Mouse (Mus musculus): ENCODE data around the gene Trappc3.

Trappc3 gene

GRCm38 (mm10) chr4:126251655-126252254 is 10.4 kb upstream of the Trappc3 start:
- DNase-seq (ENCODE audit: low read depth, low spot score), result peak; percentile 27

- no peak for DNase-seq (ENCODE audit: low read depth, low spot score)
Observed at GRCm38 (mm10) chr4:126252411-126253237, 9.5 kb upstream of the Trappc3 start.

- DNase-seq (ENCODE audit: low read depth, low spot score), result peak; percentile 66
Observed at GRCm38 (mm10) chr4:126253637-126254272, 8.4 kb upstream of the Trappc3 start.

GRCm38 (mm10) chr4:126254315-126255112 is 7.6 kb upstream of the Trappc3 start:
- no peak for DNase-seq (ENCODE audit: low read depth, low spot score)

- peak; percentile 57 for DNase-seq (ENCODE audit: low read depth, low spot score)
Observed at GRCm38 (mm10) chr4:126255113-126256001, 6.8 kb upstream of the Trappc3 start.

GRCm38 (mm10) chr4:126256131-126256791 is 5.9 kb upstream of the Trappc3 start, which contains the start of gene Map7d1:
TSS of gene Map7d1 (minus strand) at chr4:126256343.
- peak; percentile 92 for DNase-seq (ENCODE audit: low read depth, low spot score)

- peak; percentile 41 for DNase-seq (ENCODE audit: low read depth, low spot score)
Observed at GRCm38 (mm10) chr4:126256967-126257881, 4.9 kb upstream of the Trappc3 start.

GRCm38 (mm10) chr4:126259063-126259462 is 3.1 kb upstream of the Trappc3 start:
- DNase-seq (ENCODE audit: low read depth, low spot score), result peak; percentile 30

GRCm38 (mm10) chr4:126259523-126260160 is 2.5 kb upstream of the Trappc3 start:
- peak; percentile 82 for DNase-seq (ENCODE audit: low read depth, low spot score)

GRCm38 (mm10) chr4:126260520-126261201 is 1.5 kb upstream of the Trappc3 start:
- peak; percentile 60 for DNase-seq (ENCODE audit: low read depth, low spot score)

- no peak for DNase-seq (ENCODE audit: low read depth, low spot score)
Observed at GRCm38 (mm10) chr4:126261266-126261665, 859 bp upstream of the Trappc3 start.

GRCm38 (mm10) chr4:126261675-126262074 is 450 bp upstream of the Trappc3 start:
- no peak for DNase-seq (ENCODE audit: low read depth, low spot score)

GRCm38 (mm10) chr4:126269292-126269691 is 7.2 kb downstream of the Trappc3 start:
- no peak for DNase-seq (ENCODE audit: low read depth, low spot score)

- no peak for DNase-seq (ENCODE audit: low read depth, low spot score)
Observed at GRCm38 (mm10) chr4:126273753-126274152, 11.6 kb downstream of the Trappc3 start.

GRCm38 (mm10) chr4:126275081-126275480 is 13.0 kb downstream of the Trappc3 start:
- DNase-seq (ENCODE audit: low read depth, low spot score), result no peak

- DNase-seq (ENCODE audit: low read depth, low spot score), result no peak
Observed at GRCm38 (mm10) chr4:126275681-126276131, 13.6 kb downstream of the Trappc3 start.

GRCm38 (mm10) chr4:126277906-126278564 is 15.9 kb downstream of the Trappc3 start:
- DNase-seq (ENCODE audit: low read depth, low spot score), result peak; percentile 79

All from CD4-positive, CD25-positive, alpha-beta regulatory T cell, adult 2 months (primary cell).